ENCODE assay signal across 19 mouse cellular contexts in the genomic region with DNA sequence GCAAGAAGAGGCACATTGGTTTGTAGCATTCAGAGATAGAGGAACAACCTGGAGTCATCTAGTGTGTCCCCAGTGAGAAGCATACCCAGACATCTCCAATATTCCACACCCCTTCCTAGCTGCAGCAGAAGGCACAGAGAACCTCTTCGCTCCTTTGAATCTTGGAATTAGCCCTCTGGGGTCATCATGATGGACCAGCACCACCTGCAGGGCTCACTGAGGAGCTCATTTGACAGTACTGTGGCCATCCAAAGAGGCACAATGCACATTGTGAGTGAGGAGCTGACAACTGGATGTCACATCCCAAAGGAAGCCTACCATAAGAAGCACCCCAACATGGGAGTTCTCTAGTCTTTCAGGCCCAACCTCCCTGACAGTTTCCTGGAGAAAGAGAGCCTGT. TPM values are rescaled to one million over a fixed set of nuclear protein-coding genes. Genes with fewer than 3 reads are reported as not detected.
A peak's percentile ranks its signal among the peaks of the same experiment; 100 is the strongest.
DNase-seq lines count a peak whose midpoint lies in the region; ATAC-seq and TF ChIP-seq lines count a peak whose summit lies in the region.
"Had no signal": no experiment of that assay in that cellular context is flagged by ENCODE, and none has a peak within 500 bp of the region (broad histone marks: within the 10 kb centered on the region; RNA-seq: fewer than 3 reads in every experiment).

No protein-coding gene starts in this region.

- no peak overlapping the region for H3K4me2 ChIP-seq in kidney, embryonic 16.5 days (replicated peaks; ENCODE audit: low read depth, low read length)
- no peak overlapping the region for H3K4me2 ChIP-seq in midbrain, postnatal 0 days (ENCODE audit: low read depth, low read length, poor library complexity, severe bottlenecking)
- no peak overlapping the region for H3K4me2 ChIP-seq in midbrain, embryonic 14.5 days (ENCODE audit: low read length)
- H3K4me2 ChIP-seq: embryonic facial prominence, embryonic 13.5 days; forebrain, embryonic 15.5 days; hindbrain, embryonic 12.5 days; liver, embryonic 13.5 days; midbrain, embryonic 12.5 days; neural tube, embryonic 13.5 days had no signal

- DNase-seq in kidney, adult 2 months: peak; percentile 51
- DNase-seq in left cerebral cortex, adult 2 months (ENCODE audit: extremely low spot score in 1 of 2, low spot score in 2 of 2): no peak
- no peak for DNase-seq in left cerebral cortex, adult 9 months (ENCODE audit: low spot score in 2 of 2)
- no peak for DNase-seq in midbrain, postnatal 0 days (ENCODE audit: low spot score)
- no peak for DNase-seq in midbrain, embryonic 14.5 days
- DNase-seq in forebrain, embryonic 10.5 days (ENCODE audit: extremely low spot score, low spot score): no peak
- DNase-seq: B cell, adult 2 months; cerebellum, adult 9-10 months; gastrocnemius, postnatal 36 days; heart, postnatal 10 days; left cerebral cortex, postnatal 4 days; liver, embryonic 13.5 days; right cerebral cortex, adult 18-20 months had no signal

- intact Hi-C loops in left cerebral cortex, adult 2 months (cut with DNase I): loop anchor here (5.0 kb wide), 1 partner anchor 49 kb away; the partner anchor contains the start of gene Plcb1

- TF ChIP-seq CTCF in kidney, adult 2 months (conservative IDR thresholded peaks at IDR 0.05; ENCODE audit: insufficient read depth, insufficient read length, low read depth, low read length): peak; percentile 59
- TF ChIP-seq CTCF in left cerebral cortex, adult 2 months (IDR thresholded peaks at IDR 0.05): peak; percentile 27
- 0 out of 2 replicates have a peak, but pooled peaks have one; percentile 9 for TF ChIP-seq CTCF in midbrain, postnatal 0 days (IDR thresholded peaks at IDR 0.05)

- no peaks in the 10 kb centered on the region for H3K36me3 ChIP-seq in kidney, adult 2 months (ENCODE audit: control insufficient read depth, insufficient read depth, low read length)
- no peaks in the 10 kb centered on the region for H3K36me3 ChIP-seq in kidney, embryonic 16.5 days (ENCODE audit: insufficient read depth, low read length)
- no peaks in the 10 kb centered on the region for H3K36me3 ChIP-seq in midbrain, postnatal 0 days (ENCODE audit: insufficient read depth, low read length)
- H3K36me3 ChIP-seq in midbrain, embryonic 14.5 days (ENCODE audit: control insufficient read depth, insufficient read depth, low read length): no peaks in the 10 kb centered on the region
- H3K36me3 ChIP-seq in forebrain, embryonic 10.5 days (replicated peaks): no peaks in the 10 kb centered on the region
- H3K36me3 ChIP-seq: embryonic facial prominence, embryonic 13.5 days; forebrain, embryonic 15.5 days; hindbrain, embryonic 12.5 days; liver, embryonic 13.5 days; midbrain, embryonic 12.5 days; neural tube, embryonic 13.5 days had no signal

- H3K4me3 ChIP-seq in kidney, adult 2 months (ENCODE audit: insufficient read depth, low read depth, low read length): no peak overlapping the region
- H3K4me3 ChIP-seq in kidney, embryonic 16.5 days (ENCODE audit: low read length): no peak overlapping the region
- no peak overlapping the region for H3K4me3 ChIP-seq in left cerebral cortex, adult 2 months
- no peak overlapping the region for H3K4me3 ChIP-seq in midbrain, postnatal 0 days (ENCODE audit: low read depth, low read length)
- H3K4me3 ChIP-seq in midbrain, embryonic 14.5 days (replicated peaks; ENCODE audit: low read depth, low read length): no peak overlapping the region
- no peak overlapping the region for H3K4me3 ChIP-seq in forebrain, embryonic 10.5 days
- H3K4me3 ChIP-seq: embryonic facial prominence, embryonic 13.5 days; forebrain, embryonic 15.5 days; hindbrain, embryonic 12.5 days; liver, embryonic 13.5 days; midbrain, embryonic 12.5 days; neural tube, embryonic 13.5 days had no signal

- TF ChIP-seq POLR2A in kidney, adult 2 months (IDR thresholded peaks at IDR 0.05; ENCODE audit: low read depth, low read length): no peak

- ATAC-seq in kidney, embryonic 16.5 days (ENCODE audit: low FRiP score, low TSS enrichment): no peak
- no peak for ATAC-seq in midbrain, postnatal 0 days (ENCODE audit: low FRiP score)
- ATAC-seq in midbrain, embryonic 14.5 days (ENCODE audit: low FRiP score, low TSS enrichment): no peak
- ATAC-seq: forebrain, embryonic 15.5 days had no signal

- H3K4me1 ChIP-seq in kidney, adult 2 months (ENCODE audit: control insufficient read depth, insufficient read depth, low read length): peaks cover 11% of the 10 kb centered on the region
- peaks cover 5% of the 10 kb centered on the region; the same call in 1 of the 2 replicates for H3K4me1 ChIP-seq in kidney, embryonic 16.5 days (ENCODE audit: insufficient read depth, low read length)
- no peaks in the 10 kb centered on the region for H3K4me1 ChIP-seq in midbrain, postnatal 0 days (ENCODE audit: insufficient read depth, low read length)
- no peaks in the 10 kb centered on the region for H3K4me1 ChIP-seq in midbrain, embryonic 14.5 days (ENCODE audit: control insufficient read depth, insufficient read depth, low read length)
- H3K4me1 ChIP-seq in forebrain, embryonic 10.5 days: no peaks in the 10 kb centered on the region
- H3K4me1 ChIP-seq: embryonic facial prominence, embryonic 13.5 days; forebrain, embryonic 15.5 days; hindbrain, embryonic 12.5 days; midbrain, embryonic 12.5 days; neural tube, embryonic 13.5 days had no signal

- H3K27ac ChIP-seq in kidney, adult 2 months (ENCODE audit: insufficient read depth, low read depth, low read length): no peak overlapping the region
- H3K27ac ChIP-seq in kidney, embryonic 16.5 days (ENCODE audit: low read length): no peak overlapping the region
- H3K27ac ChIP-seq in left cerebral cortex, adult 2 months: no peak overlapping the region
- H3K27ac ChIP-seq in midbrain, postnatal 0 days (ENCODE audit: low read depth, low read length): no peak overlapping the region
- H3K27ac ChIP-seq in midbrain, embryonic 14.5 days (replicated peaks; ENCODE audit: low read depth, low read length): no peak overlapping the region
- no peak overlapping the region for H3K27ac ChIP-seq in forebrain, embryonic 10.5 days
- H3K27ac ChIP-seq: embryonic facial prominence, embryonic 13.5 days; forebrain, embryonic 15.5 days; hindbrain, embryonic 12.5 days; liver, embryonic 13.5 days; midbrain, embryonic 12.5 days; neural tube, embryonic 13.5 days had no signal

- no peaks in the 10 kb centered on the region for H3K27me3 ChIP-seq in kidney, adult 2 months (replicated peaks; ENCODE audit: control insufficient read depth, insufficient read depth, low read length)
- H3K27me3 ChIP-seq in kidney, embryonic 16.5 days (ENCODE audit: insufficient read depth, low read length): no peaks in the 10 kb centered on the region
- H3K27me3 ChIP-seq in midbrain, postnatal 0 days (ENCODE audit: insufficient read depth, low read length): no peaks in the 10 kb centered on the region
- H3K27me3 ChIP-seq in midbrain, embryonic 14.5 days (ENCODE audit: control insufficient read depth, insufficient read depth, low read length): no peaks in the 10 kb centered on the region
- no peaks in the 10 kb centered on the region for H3K27me3 ChIP-seq in forebrain, embryonic 10.5 days (ENCODE audit: poor library complexity, severe bottlenecking)
- H3K27me3 ChIP-seq: embryonic facial prominence, embryonic 13.5 days; forebrain, embryonic 15.5 days; hindbrain, embryonic 12.5 days; liver, embryonic 13.5 days; midbrain, embryonic 12.5 days; neural tube, embryonic 13.5 days had no signal

- WGBS in kidney, adult 2 months: 50% methylated on average over 1 of the region's 1 CpGs
- WGBS in kidney, embryonic 16.5 days: 82% methylated on average over 1 of the region's 1 CpGs
- WGBS in midbrain, postnatal 0 days: 70% methylated on average over 1 of the region's 1 CpGs
- 90% methylated on average over 1 of the region's 1 CpGs for WGBS in midbrain, embryonic 14.5 days
- WGBS in forebrain, embryonic 10.5 days: 71% methylated on average over 1 of the region's 1 CpGs

- H3K9me3 ChIP-seq in kidney, embryonic 16.5 days (ENCODE audit: low read length): no peaks in the 10 kb centered on the region
- H3K9me3 ChIP-seq in midbrain, postnatal 0 days (ENCODE audit: low read length): no peaks in the 10 kb centered on the region
- no peaks in the 10 kb centered on the region for H3K9me3 ChIP-seq in midbrain, embryonic 14.5 days (ENCODE audit: control insufficient read depth, low read length)
- no peaks in the 10 kb centered on the region for H3K9me3 ChIP-seq in forebrain, embryonic 10.5 days
- H3K9me3 ChIP-seq: embryonic facial prominence, embryonic 13.5 days; forebrain, embryonic 15.5 days; hindbrain, embryonic 12.5 days; liver, embryonic 13.5 days; midbrain, embryonic 12.5 days; neural tube, embryonic 13.5 days had no signal

- H3K9ac ChIP-seq in kidney, embryonic 16.5 days (replicated peaks; ENCODE audit: low read length): no peak overlapping the region
- H3K9ac ChIP-seq in midbrain, postnatal 0 days (replicated peaks; ENCODE audit: low read length, poor library complexity, severe bottlenecking): no peak overlapping the region
- no peak overlapping the region for H3K9ac ChIP-seq in midbrain, embryonic 14.5 days (replicated peaks; ENCODE audit: low read length)
- H3K9ac ChIP-seq: embryonic facial prominence, embryonic 13.5 days; forebrain, embryonic 15.5 days; hindbrain, embryonic 12.5 days; liver, embryonic 13.5 days; midbrain, embryonic 12.5 days; neural tube, embryonic 13.5 days had no signal

RNA-seq across cellular contexts. Expression of gene Plcb1, which starts 50.2 kb away (rescaled TPM):
- 4.4 and 5.0 TPM in 2 replicates for polyA plus RNA-seq in kidney, adult 2 months (2012; rRNA removed)
- polyA plus RNA-seq in kidney, embryonic 16.5 days (2015; fragmentation: Nextera tagmentation; extraction: Ambion mirVana): 20.3 and 25.1 TPM in 2 replicates
- total RNA-seq in left cerebral cortex, adult 2 months (2021): 100 to 1,000 TPM; 183 to 185 TPM
- 59.0 and 60.1 TPM in 2 replicates for total RNA-seq in midbrain, postnatal 0 days (2014; rRNA removed)
- 27.4 and 36.1 TPM in 2 replicates for polyA plus RNA-seq in midbrain, postnatal 0 days (2015; fragmentation: Nextera tagmentation; extraction: Ambion mirVana)
- polyA plus RNA-seq in midbrain, embryonic 14.5 days (2014; fragmentation: Nextera tagmentation; extraction: Ambion mirVana): 30.7 and 32.9 TPM in 2 replicates
- 3.7 and 4.2 TPM in 2 replicates for polyA plus RNA-seq in forebrain, embryonic 10.5 days (2016; fragmentation: Nextera tagmentation; extraction: Ambion mirVana)

Comparison
In these comparisons a context has a peak if more than half of its experiments do, and no peak if none do; other contexts are left out.
1. CTCF ChIP-seq: peak in every context shown above with its lines; median percentile 59 in kidney, adult 2 months; 27 in left cerebral cortex, adult 2 months; 9 in midbrain, postnatal 0 days.